Mouse (Mus musculus) liver, postnatal 0 days (tissue): Measurements from ENCODE around the gene Slc6a6. TPM values are rescaled to one million over a fixed set of nuclear protein-coding genes. Genes with fewer than 3 reads are reported as not detected.

ENCODE experiments used
- ATAC-seq: fragments of 200-750 bp; cut with Nextera tagmentation; 2 replicates; pipeline ENCODE4 v1.8.0; 2017; ENCODE audit warnings: mild to moderate bottlenecking, moderate library complexity
- DNase-seq: peaks from one replicate; pipeline ENCODE4 v3.0.0-alpha.2; 2016
- H3K27ac ChIP-seq: fragments of 300-500 bp; sonication (generic); 2 replicates; pipeline ENCODE4 v1.5.1; 2014; ENCODE audit warnings: antibody characterized with exemption, moderate library complexity, mild to moderate bottlenecking, low read depth
- H3K27me3 ChIP-seq: fragments of 300-500 bp; sonication (generic); 2 replicates; pipeline ENCODE4 v1.6.1; 2014; ENCODE audit warnings: low read length, control low read depth, mixed read lengths; ENCODE audit not compliant: insufficient read depth
- H3K36me3 ChIP-seq: fragments of 300-500 bp; sonication (generic); replicated peaks from 2 replicates; pipeline ENCODE4 v1.6.1; 2014; ENCODE audit warnings: mild to moderate bottlenecking, control low read depth, low read length, moderate library complexity, mixed read lengths; ENCODE audit not compliant: insufficient read depth
- H3K4me1 ChIP-seq: fragments of 300-500 bp; sonication (generic); 2 replicates; pipeline ENCODE4 v1.6.1; 2014; ENCODE audit warnings: antibody characterized with exemption, mild to moderate bottlenecking, control low read depth; ENCODE audit not compliant: insufficient read depth
- H3K4me2 ChIP-seq: fragments of 300-500 bp; sonication (generic); 2 replicates; pipeline ENCODE4 v1.6.1; 2014; ENCODE audit warnings: low read depth, mild to moderate bottlenecking, low read length, moderate library complexity, mixed read lengths
- H3K4me3 ChIP-seq: fragments of 300-500 bp; sonication (generic); 2 replicates; pipeline ENCODE4 v1.5.1; 2014; ENCODE audit warnings: low read depth, low read length
- H3K9ac ChIP-seq: fragments of 300-500 bp; sonication (generic); replicated peaks from 2 replicates; pipeline ENCODE4 v1.6.1; 2014; ENCODE audit warnings: mild to moderate bottlenecking, moderate library complexity
- H3K9me3 ChIP-seq: fragments of 300-500 bp; sonication (generic); 2 replicates; pipeline ENCODE4 v1.6.1; 2016; ENCODE audit warnings: mild to moderate bottlenecking, control low read depth, low read length, mixed read lengths
- CTCF ChIP-seq: sonication (generic); IDR thresholded peaks from 2 replicates; pipeline ENCODE4 v1.5.1; 2016; ENCODE audit warnings: antibody characterized with exemption, low read depth
- EP300 ChIP-seq: IDR thresholded peaks from 2 replicates; pipeline ENCODE4 v1.6.1; 2016; ENCODE audit warnings: antibody characterized with exemption, low read depth, mild to moderate bottlenecking
- WGBS: fragments of 180-500 bp; shearing (Covaris S2); extraction: QIAGEN DNeasy Blood & Tissue Kit; methylation state at CpG from one replicate; pipeline ENCODE4 v1.1.7; 2014; ENCODE audit not compliant: insufficient replicate concordance; 5-methylcytosine and 5-hydroxymethylcytosine counted together
- polyA plus RNA-seq: library from polyadenylated mRNA; unstranded; fragments of >200 nt; fragmentation: Nextera tagmentation; extraction: Ambion mirVana; gene quantifications from 2 replicates; pipeline ENCODE4 v1.2.1, GENCODE M21; 2015

The Slc6a6 gene
- polyA plus RNA-seq, 1 experiment from 2014 or later = 34.4 TPM

- H3K27me3 ChIP-seq = no peaks in the 10 kb centered on the region
- no peak overlapping the region for H3K4me2 ChIP-seq
- peak overlapping the region; percentile 98 for H3K27ac ChIP-seq
- no peak overlapping the region for H3K4me3 ChIP-seq
- 32% methylated on average over 6 of the region's 6 CpGs for WGBS
- DNase-seq (peak; percentile 45), ATAC-seq (peak; percentile 37)
- TF ChIP-seq CTCF (no peak), EP300 (no peak; the same call in 1 of the 2 replicates)
- peaks cover 23% of the 10 kb centered on the region for H3K36me3 ChIP-seq
- H3K9me3 ChIP-seq = no peaks in the 10 kb centered on the region
- no peak overlapping the region for H3K9ac ChIP-seq
- H3K4me1 ChIP-seq = peaks cover 40% of the 10 kb centered on the region
Measured at GRCm38 (mm10) chr6:91715988-91716810, 32.3 kb downstream of the Slc6a6 start.

GRCm38 (mm10) chr6:91718067-91718466, 34.2 kb downstream of the Slc6a6 start:
- H3K4me2 ChIP-seq = no peak overlapping the region
- H3K27ac ChIP-seq = peak overlapping the region; percentile 98
- H3K36me3 ChIP-seq = peaks cover 16% of the 10 kb centered on the region
- H3K9ac ChIP-seq = peak overlapping the region; percentile 38
- TF ChIP-seq EP300 = no peak
- no peak for TF ChIP-seq CTCF
- H3K27me3 ChIP-seq = no peaks in the 10 kb centered on the region
- ATAC-seq (no peak), DNase-seq (no peak)
- no peak overlapping the region for H3K4me3 ChIP-seq
- H3K9me3 ChIP-seq = no peaks in the 10 kb centered on the region
- peaks cover 22% of the 10 kb centered on the region for H3K4me1 ChIP-seq
- WGBS = 55% methylated on average over 2 of the region's 2 CpGs

GRCm38 (mm10) chr6:91718603-91719002, 34.8 kb downstream of the Slc6a6 start:
- Histone ChIP-seq H3K36me3 (peaks cover 20% of the 10 kb centered on the region), H3K27me3 (no peaks in the 10 kb centered on the region), H3K9ac (peak overlapping the region; percentile 38), H3K4me3 (no peak overlapping the region), H3K27ac (peak overlapping the region; percentile 98), H3K4me1 (peaks cover 17% of the 10 kb centered on the region), H3K9me3 (no peaks in the 10 kb centered on the region), H3K4me2 (no peak overlapping the region)
- TF ChIP-seq EP300 (no peak), CTCF (no peak)
- DNase-seq (no peak), ATAC-seq (peak; percentile 7)
- 52% methylated on average over 3 of the region's 3 CpGs for WGBS

GRCm38 (mm10) chr6:91719042-91719747, 35.3 kb downstream of the Slc6a6 start:
- peaks cover 13% of the 10 kb centered on the region for H3K4me1 ChIP-seq
- ATAC-seq (peak; percentile 85), DNase-seq (peak; percentile 72)
- peak overlapping the region; percentile 38 for H3K9ac ChIP-seq
- H3K4me2 ChIP-seq = no peak overlapping the region
- TF ChIP-seq EP300 (peak; percentile 80), CTCF (no peak)
- peaks cover 23% of the 10 kb centered on the region for H3K36me3 ChIP-seq
- H3K9me3 ChIP-seq = no peaks in the 10 kb centered on the region
- peak overlapping the region; percentile 98 for H3K27ac ChIP-seq
- 78% methylated on average over 6 of the region's 6 CpGs for WGBS
- H3K4me3 ChIP-seq = no peak overlapping the region
- no peaks in the 10 kb centered on the region for H3K27me3 ChIP-seq

- H3K9ac ChIP-seq = peak overlapping the region; percentile 37; the same call in 1 of the 2 replicates
- H3K4me3 ChIP-seq = no peak overlapping the region
- no peaks in the 10 kb centered on the region for H3K9me3 ChIP-seq
- H3K27me3 ChIP-seq = no peaks in the 10 kb centered on the region
- WGBS = 68% methylated on average over 9 of the region's 9 CpGs
- TF ChIP-seq EP300 (no peak), CTCF (no peak)
- no peak overlapping the region for H3K4me2 ChIP-seq
- H3K27ac ChIP-seq = peak overlapping the region; percentile 98
- no peak for DNase-seq
- peaks cover 26% of the 10 kb centered on the region for H3K36me3 ChIP-seq
- ATAC-seq = no peak
- H3K4me1 ChIP-seq = peaks cover 13% of the 10 kb centered on the region
Measured at GRCm38 (mm10) chr6:91719865-91720533, 36.1 kb downstream of the Slc6a6 start.
